Mouse (Mus musculus) kidney, adult 2 months (tissue): ENCODE results near the gene Hat1.

Source experiments
- CTCF ChIP-seq: fragments of 200-500 bp; conservative IDR thresholded peaks from 2 replicates; pipeline ENCODE4 v1.5.1; 2011; ENCODE audit warnings: low read depth, mild to moderate bottlenecking, control low read depth, low read length, moderate library complexity, mixed read lengths; ENCODE audit not compliant: insufficient read depth, insufficient read length
- POLR2A ChIP-seq: fragments of 200-500 bp; IDR thresholded peaks from one replicate; pipeline ENCODE4 v1.6.1; 2011; ENCODE audit warnings: low read depth, low read length, control low read depth

GRCm38 (mm10) chr2:71483046-71483716, 94.4 kb downstream of the Hat1 start:
- no peak for TF ChIP-seq POLR2A
- TF ChIP-seq CTCF = no peak
